Mouse (Mus musculus): Measurements from ENCODE around the gene Tbpl1.

The Tbpl1 gene

GRCm38 (mm10) chr10:22710173-22710777 is 21.5 kb downstream of the Tbpl1 start:
- DNase-seq (ENCODE audit: low spot score in 2 of 2): no peak

- no peak for DNase-seq (ENCODE audit: low spot score in 2 of 2)
Measured at GRCm38 (mm10) chr10:22708190-22708843, 23.4 kb downstream of the Tbpl1 start.

- no peak for DNase-seq (ENCODE audit: low spot score in 2 of 2)
Measured at GRCm38 (mm10) chr10:22703844-22704243, 27.9 kb downstream of the Tbpl1 start.

- no peak for DNase-seq (ENCODE audit: low spot score in 2 of 2)
Measured at GRCm38 (mm10) chr10:22701485-22702315, 30.0 kb downstream of the Tbpl1 start.

DNA sequence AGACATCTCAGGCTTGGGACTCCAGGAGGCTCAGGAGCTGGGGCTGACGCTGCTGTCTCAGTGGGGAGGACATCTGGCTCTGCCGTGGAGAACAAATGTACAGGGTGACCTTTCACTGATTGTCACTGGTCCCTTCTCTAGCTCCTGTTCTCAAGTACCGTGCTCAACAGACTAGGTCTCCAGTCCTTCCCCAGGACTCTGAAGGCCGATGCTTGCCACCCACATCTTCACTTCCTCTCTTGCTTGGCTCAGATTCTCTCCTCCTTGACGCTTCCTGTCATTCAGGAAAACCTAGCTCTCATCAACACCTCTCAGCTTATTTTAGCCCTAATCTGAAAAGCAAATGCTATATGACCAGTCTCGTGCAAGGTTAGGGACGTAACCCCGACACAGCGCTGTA is 31.0 kb downstream of the Tbpl1 start:
- no peak for DNase-seq (ENCODE audit: low spot score in 2 of 2)

GRCm38 (mm10) chr10:22699487-22700335 is 32.0 kb downstream of the Tbpl1 start:
- no peak for DNase-seq (ENCODE audit: low spot score in 2 of 2)

- DNase-seq (ENCODE audit: low spot score in 2 of 2): peak in 1 of 2 experiments; percentile 37
Measured at GRCm38 (mm10) chr10:22698158-22698953, 33.4 kb downstream of the Tbpl1 start.

DNA sequence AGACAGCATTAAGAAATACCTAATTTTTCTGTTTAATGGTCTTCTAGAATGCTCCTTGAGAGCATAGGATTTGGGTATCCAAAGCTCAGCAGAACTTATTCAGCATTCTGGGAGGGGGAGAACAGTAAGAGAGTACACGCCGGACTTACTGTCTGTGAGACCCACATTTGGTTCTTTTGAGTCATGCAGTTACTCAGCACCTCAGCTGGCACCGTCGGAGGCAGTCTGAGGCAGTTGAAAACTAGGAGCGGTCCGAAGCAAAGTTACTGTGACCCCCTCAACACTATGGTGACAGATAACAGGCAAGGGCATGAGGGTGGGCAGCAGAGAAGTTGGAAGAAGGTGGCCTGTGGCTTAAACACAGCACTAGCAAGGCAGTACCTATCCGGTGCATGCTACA is 34.9 kb downstream of the Tbpl1 start:
- DNase-seq (ENCODE audit: low spot score in 2 of 2): no peak

DNA sequence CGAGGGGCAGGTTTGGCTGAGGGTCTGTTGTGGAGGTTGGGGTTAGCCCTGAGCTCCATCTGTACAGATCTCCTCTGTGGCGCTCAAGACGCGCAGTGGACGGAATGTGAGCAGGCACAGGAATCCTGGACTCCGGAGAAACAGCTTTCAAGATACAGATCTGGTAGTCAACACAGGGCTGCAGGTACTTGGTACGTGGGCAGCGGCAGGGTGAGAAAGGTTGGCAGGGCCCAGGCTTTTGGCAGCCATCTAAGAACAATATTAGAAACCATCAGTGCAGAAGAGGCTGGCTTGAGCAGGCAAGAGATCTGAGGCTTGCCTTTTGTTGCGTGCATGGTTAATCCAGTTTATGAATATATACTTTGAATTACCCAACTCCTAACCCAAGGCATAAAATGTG is 35.5 kb downstream of the Tbpl1 start:
- no peak for DNase-seq (ENCODE audit: low spot score in 2 of 2)

DNA sequence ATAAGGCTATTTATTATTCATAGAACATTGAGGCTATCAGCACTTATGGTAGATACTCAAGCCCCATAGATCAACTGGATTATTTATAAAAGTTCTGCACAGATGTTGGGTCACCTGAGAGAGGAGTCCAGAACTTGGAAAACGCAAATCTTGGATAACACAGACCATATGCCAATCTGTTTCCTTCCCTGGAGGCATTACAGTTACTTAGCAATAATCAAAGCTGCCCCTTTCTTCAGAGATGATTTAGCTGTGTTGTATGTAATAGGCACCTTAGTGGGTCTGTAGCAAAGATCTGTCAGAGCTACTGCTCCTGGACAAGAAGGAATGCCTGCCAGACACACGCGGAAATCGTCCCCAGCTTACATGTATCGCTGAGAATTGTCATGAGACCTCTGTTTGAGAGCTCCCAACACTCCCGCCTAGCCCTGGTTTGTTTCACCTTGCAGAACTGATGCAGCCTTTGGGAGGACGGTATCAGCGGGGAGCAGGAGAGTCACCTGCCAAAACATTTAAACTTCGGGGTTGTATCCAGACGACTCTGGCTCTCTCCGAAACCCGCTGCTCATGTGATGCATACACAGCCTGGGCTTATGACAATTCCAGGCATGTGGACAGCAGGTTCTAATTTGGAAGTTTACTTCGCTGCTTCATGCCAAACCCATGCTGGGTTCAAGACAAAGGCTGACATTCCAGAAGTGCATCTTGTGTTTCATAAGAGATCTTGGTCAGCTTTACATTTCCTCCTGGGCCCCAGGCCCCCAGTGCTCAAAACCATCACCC is 55.7 kb downstream of the Tbpl1 start:
- DNase-seq (ENCODE audit: low spot score in 2 of 2): no peak

- DNase-seq (ENCODE audit: low spot score in 2 of 2): no peak
Measured at GRCm38 (mm10) chr10:22674176-22674575, 57.6 kb downstream of the Tbpl1 start.

DNA sequence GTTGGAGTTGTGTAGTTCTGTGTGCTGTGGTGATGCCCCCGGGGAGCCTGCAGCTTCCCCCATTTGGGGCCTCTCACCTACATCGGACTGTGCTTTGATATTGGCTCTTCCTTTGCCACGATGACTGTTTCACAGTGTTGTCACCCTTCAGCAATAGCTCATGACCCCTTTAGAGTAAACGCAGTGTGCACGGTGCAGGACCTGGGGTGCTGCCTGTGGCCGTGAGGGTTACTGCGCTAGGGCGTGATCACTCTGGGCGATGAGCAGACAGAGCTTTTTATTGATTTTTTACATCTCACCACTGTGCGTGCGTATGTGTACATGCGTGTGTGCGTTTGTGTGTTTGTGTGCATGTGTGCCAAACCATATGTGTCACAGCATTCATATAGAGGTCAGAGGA is 63.2 kb downstream of the Tbpl1 start:
- no peak for DNase-seq (ENCODE audit: low spot score in 2 of 2)

GRCm38 (mm10) chr10:22660286-22661000 is 71.3 kb downstream of the Tbpl1 start:
- peak; percentile 15 to 47 for DNase-seq (ENCODE audit: low spot score in 2 of 2)

DNA sequence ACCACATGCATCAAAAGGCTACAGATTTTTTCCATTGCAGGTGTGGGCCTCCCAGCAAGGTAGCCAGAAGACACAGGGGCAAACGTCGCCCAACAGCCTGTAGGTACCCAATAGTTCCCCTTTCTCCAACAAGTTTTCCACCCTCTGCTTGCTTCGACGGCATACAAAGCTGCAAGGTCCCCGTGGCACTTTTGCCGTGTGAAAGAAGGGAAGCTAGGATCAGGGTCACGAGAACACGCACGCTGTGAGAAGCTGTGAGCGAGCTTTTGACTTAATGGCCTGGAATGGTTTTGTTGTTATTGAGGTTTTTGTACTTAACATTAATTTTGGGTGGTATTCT is 72.4 kb downstream of the Tbpl1 start:
- DNase-seq (ENCODE audit: low spot score in 2 of 2): peak; percentile 14 to 53

DNA sequence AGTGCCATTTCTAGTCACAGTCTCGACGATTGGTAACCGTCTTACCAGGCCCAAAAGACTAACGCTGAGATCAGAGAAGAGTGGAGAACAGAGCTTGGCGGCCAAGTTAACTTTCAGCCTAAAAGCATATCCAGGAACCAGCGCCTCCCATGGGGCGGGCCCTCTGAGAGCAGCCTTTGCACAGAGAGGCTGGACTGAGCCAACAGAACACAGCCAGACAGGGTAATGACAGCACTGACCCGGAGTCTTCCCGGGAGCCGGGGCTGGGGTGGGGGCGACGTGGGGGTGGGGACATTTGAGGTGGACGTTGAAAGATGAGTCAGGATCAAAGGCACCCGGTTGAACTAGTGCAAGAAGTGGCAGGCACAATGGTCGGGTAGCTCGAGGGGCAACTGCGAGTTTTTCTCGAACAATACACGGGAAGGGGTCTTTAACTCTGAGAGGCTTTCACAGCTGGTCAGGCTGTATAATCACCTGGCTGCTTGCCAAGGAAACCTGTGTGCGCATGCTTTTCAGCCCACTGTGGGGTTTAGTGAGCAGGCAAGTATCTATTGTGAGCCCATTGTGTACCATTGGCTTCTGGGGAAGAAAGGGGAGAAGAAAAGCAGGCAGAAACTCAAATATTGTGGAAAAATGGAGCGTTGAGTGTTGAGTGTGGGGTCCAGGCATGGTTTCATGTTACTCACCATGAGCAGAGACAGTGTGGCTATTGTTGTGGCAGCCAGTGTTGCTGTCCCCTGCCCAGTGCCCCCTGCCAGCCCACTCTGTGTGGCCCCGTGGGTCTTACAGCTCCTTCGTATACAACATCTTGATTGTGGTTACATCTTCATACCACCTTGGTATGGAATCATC is 73.0 kb downstream of the Tbpl1 start:
- peak; percentile 11 to 59 for DNase-seq (ENCODE audit: low spot score in 2 of 2)

Measured in urinary bladder, postnatal 4 days (tissue).